Mouse (Mus musculus): Measurements from ENCODE around the gene Baiap2l2.

DNA sequence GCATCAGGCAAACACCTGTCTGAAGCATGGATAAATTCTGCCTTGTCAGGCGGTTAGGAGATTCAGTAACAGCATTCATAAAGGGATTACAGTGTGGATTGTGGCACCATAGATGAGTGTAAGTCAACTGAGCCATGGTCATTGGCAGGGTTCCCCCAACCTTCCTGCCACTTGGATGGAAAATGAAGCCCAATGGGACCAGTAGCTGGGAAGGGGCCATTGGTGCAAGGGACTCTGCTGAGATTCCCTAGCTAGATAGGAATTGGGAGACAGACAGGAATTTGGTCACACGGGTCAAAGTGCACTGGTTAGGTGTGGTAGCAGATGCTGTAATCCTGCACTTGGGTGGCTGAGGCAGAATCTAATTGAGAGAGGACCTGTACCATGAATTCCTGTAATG is 35.1 kb downstream of the Baiap2l2 start:
- TF ChIP-seq CTCF (IDR thresholded peaks at IDR 0.05; ENCODE audit: control insufficient read depth, insufficient read depth, low read length) = no peak
- TF ChIP-seq POLR2A (IDR thresholded peaks at IDR 0.05; ENCODE audit: borderline replicate concordance, control insufficient read depth, low read depth, low read length) = no peak

Data from bone marrow, adult 2 months (tissue).